Mouse (Mus musculus) cerebellum, adult (tissue): Measurements from ENCODE around the gene Snrpf.

Source experiments
- ATAC-seq: cut with Nextera tagmentation; 2 replicates; pipeline ENCODE4 v1.9.2; 2017; ENCODE audit warnings: mild to moderate bottlenecking, moderate library complexity, mixed read lengths; ENCODE audit not compliant: insufficient number of reproducible peaks, low FRiP score, low TSS enrichment

The Snrpf gene

DNA sequence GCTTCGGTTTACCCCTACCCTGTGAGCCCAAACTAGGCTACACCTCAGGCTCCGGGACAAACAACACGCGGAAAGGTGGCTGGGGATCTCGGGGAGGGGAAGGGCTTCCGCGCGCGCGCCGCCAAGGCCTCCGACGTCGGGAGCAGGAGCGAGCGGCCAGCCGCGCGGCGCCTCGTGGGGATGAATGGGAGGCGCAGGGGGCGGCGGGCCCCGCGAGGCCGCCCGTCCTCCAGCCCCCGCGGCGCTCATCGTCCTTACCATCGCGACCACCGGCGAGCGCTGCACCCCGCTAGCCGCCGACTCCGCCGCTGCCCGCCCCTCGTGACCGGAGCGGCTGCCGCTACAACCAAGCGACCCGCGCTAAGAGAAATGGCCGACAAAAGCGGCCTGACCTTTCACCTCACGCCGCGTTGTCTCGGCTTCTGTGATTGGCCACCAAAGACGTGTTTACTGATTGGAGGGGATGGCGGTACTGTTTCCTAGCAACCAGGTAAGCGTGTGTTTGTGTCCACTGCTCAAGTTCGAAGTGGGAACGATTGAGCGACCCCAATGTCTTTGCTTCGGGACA lies at the start of gene Snrpf:
Snrpf (minus strand) TSS at position 426 of the 568 bp plus-strand sequence.
- ATAC-seq, result peak; percentile 87

DNA sequence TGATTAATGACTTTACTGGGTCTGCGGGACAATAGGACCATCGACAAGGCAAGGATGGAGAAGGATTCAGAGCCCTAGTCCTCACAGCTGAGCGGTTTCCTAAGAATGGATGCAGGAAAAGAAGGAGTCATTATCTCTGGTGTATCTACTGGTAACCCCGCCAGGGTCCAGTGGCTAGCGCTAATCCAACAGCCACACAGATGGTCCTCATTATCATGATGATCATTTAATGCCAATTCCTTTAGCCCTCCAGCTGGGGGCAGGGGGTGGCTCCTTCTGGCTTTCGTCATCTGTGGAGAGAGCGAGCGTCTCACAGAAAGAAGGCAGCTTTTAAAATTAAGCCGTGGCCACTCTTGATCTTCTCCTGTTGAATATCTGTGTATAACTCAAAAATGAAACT lies 46.4 kb upstream of the Snrpf start:
- no peak for ATAC-seq

DNA sequence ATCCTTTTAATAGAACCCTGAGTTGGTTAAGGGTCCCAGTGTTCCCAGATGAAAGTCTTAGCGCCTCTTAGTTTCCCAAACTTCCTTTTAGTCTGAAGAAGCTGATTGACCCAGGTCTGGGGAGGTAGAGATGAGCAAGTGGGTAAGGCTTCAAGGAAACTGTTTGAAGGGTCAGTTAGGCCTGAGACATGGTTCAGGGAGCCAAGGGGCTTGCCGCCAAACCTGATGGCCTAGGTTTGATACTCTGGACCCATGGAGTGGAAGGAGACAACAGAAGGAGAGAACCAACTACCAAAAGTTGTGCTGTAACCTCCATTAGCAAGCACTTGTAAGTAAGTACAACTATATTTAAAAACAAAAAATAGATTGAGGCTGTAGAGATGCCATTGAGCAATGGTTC lies 44.5 kb upstream of the Snrpf start:
- no peak for ATAC-seq

DNA sequence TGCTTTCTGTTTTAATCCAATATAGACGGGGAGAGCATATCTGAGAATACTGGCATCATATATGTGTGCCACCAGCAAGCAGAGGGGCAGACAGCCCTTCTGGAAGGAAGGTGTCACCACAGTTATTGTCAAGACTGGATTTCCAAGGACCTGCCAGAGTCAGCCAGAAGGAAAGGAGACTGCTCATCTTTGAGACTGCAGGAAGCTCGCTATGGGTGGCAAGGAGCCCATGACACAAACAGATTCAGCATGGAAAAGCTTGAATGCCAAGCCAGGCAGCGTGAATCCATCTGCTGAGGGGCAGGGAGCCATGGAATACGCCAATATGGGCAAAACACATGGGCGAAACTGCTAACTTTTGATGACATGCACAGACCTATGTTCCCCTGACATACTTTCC lies 44.1 kb upstream of the Snrpf start:
- ATAC-seq, result peak; percentile 91

DNA sequence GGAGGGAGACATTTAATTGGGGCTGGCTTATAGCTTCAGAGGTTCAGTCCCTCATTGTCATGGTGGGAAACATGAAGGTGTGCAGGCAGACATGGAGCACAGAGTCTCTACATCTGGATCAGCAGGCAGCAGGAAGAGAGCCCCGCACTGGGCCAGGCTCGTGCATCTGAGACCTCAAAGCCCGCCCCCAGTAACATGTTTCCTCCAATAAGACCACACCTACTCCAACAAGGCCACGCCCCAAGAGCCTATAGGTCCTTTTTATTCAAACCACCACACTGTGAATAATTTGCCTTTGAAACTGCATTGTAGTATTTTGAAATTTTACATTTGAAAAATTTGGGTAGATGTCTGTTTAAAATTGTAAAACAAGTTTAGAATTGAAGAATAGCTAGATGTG lies 42.6 kb upstream of the Snrpf start:
- ATAC-seq, result no peak

DNA sequence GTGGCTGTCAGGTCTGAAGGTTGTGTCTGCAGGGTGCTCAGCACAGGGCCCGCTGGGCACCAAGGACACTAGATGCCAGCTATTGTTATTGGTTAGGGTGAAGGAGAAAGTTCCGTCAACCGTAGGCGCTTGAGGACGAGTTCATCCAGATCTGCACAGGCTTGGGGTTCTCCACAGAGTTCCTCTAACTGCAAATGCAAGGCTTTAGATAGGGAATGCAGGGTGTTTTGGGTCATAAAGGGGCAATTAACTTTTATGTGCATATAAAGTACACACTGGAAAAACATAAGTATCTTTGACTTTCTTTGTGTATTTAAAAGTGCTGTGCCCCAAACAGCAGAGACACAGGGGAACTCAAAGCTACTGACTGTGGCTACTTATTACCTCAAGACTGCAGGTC lies 40.8 kb upstream of the Snrpf start:
- ATAC-seq, result no peak

DNA sequence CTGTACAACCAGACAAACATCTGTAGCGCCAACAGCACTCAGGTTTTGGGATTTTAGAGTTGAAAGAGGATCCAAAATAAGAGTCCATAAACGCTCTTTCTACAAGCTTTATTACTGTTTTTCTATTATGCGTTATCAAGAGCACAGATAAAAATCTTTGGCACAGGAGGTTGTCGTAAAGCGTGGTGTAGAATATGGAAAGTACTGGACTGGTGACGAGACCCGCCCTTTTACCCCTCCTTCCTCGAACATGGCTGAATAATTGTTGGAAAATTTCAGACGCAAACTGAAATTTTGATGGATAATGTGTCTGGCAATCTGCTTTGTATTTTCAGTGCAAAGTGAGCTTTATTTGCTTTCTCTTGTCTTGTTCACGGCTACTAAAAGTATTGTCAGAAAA lies 34.6 kb upstream of the Snrpf start:
- ATAC-seq, result no peak

DNA sequence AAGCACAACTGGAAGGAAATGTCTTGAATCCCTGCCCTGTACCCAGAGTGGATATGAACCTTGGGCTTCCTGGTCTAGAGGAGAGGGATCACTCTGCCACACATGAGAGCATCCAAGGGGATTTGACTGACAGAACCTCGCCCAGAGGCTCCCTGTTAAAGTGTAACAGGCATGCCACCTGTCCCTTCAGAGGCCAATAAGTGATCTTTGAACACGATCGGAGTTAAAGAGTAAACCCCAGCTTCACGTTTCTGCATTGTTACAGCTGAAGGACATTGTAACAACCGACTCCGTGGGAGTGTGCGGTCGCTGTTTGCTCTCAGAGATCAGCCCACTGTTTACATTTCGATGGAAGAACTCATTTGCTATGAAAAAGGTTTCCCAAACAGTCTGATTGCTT lies 34.2 kb upstream of the Snrpf start:
- ATAC-seq, result no peak

DNA sequence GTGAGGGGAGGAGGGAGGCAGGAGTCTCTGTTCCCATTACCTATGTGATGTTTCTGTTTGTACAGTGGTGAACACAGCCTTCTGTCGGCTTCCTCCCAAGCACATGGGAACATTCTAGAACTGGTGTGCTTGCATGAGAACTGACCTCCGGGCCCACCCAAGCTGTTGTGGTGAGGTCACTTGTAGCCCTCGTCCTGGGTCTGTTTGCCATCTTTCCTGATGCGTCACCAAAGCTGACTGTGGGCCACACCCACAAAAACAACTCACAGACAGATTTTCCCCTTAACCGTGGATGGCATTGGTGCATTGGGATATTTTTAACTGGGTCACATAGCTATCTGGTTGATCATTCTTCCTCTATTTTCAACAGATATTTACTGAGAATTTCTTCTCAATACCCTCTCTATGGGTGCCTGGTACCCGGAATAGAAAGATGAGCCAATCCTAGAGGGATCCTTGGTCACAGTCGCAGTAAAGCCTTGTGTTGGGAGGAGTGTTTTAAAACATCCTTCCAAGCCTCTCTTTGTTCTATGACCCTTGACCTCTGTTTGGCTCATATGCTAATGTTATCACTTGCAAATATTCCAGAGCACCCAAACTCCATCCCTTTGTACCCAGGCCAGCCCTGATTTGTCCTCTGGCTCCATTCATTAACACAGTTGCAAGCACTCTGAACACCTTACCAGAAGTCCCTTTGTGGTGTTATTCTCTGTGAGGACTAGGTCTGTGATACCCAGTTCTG lies 31.1 kb upstream of the Snrpf start:
- no peak for ATAC-seq

DNA sequence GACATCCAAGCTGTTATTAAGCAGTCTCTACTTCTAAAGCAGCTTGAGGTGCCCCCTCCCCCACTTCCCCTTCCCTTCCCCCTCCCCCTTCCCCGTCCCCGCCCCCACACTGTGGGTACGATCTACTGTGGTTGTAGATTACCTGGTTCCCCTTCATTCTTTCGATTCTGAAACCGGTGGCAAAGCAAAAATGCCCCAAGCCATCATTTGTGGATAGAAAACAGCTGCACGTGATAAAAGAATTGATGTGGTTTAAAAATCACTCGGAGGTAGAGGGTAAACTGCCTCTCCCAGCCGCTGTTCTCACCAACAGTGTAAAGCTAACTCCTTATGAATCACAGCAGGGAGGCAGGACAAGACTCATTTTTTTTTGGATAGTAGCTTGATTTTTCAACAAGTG lies 25.3 kb upstream of the Snrpf start:
- ATAC-seq, result no peak

DNA sequence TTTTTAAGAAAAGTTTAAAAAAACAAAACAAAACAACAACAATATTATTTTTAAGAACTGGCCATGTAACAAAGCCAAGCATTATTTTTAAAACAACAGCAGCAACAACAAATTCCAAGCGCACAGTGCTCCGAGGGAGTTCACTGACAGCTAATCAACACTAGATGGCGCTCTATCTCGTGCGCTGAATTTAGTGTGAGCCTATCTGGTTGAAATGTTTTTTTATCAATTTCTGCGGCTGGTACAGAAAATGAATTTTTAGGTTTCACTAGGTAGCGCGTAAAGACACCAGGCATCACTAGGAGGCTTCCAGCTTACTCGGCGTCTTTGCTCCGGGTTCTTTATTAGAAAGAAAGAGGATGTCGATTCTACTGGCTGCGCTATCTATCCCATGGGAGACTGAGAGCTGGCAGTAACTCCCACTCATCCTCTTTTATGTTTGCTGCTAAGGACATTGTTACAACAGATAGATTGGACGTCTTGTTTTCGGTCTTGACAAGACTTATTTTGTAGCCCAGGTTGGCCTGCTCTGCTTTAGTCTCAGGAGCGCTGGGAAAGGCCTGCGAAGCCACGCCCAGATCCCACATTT lies 22.0 kb upstream of the Snrpf start:
- peak; percentile 49; the same call in 1 of the 2 replicates for ATAC-seq

DNA sequence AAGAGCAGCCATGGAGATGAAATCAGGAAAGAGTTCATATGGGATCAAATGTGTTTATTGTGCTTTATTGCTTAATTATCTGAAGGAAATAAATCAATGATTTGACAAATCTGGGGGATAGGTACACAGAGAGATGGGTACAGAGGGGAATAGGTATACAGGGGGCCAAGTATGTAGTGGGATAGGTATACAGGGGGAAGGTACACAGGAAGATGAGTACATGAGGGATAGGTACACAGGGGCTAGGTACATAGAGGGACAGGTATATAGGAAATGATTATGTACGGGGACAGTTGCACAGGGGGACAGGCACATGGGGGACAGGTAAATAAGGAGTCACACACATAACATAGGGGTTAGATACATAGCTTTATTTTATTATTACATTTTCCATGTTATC lies 21.4 kb upstream of the Snrpf start:
- ATAC-seq, result no peak; the same call in 1 of the 2 replicates

DNA sequence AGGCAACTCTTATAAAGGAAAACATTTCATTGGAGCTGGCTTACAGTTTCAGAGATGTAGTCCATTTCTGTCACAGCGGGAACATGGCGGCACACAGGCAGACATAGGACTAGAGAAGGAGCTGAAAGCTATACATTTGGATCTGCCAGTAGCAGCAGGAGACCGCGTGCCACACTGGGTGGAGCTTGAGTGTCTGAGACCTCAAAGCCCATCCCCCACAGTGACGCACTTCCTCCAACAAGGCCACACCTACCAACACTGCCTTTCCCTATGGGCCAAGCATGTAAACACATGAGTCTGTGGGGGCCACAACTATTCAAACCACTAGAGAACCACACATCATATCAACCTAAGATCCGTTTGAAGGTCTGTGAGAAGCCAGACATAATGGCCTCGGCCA lies 19.7 kb upstream of the Snrpf start:
- ATAC-seq, result no peak

DNA sequence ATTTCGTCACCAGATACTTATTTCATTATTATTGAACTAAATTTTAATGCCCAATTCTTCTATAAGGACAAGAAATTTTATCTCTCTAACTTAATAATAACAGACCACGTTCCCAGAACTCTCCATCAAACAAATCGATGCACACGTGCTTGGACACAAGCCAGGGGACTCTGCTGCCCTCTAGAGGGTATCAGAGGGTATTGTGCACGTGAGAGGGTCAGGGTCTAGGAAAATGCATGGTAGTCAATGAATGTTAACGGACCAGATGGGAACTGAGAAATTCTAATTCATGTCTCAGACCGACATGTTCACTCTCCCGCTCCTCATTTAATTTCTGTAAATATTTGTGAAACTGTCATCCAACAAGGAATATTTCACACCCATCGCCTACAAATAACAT lies 18.5 kb upstream of the Snrpf start:
- no peak for ATAC-seq

DNA sequence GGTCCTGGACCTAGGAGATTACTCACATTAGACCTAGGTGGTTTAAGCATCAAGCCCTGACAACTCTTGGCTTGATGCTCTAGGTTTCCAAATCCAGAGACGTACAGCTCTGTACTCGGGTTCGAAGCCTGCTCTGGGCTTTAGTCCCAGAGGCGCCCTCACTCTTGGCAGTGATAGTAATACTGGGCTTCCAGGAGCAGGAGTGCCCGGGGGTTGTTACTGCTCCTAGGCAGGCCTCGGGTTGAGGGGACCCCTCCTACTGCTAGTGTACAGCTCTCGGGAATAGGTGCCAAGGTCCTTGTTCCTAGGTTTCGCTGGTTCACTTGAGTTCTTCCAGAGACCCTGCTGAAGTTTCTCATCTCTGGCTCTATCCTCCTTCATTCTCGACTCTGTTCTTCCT lies 16.8 kb upstream of the Snrpf start:
- no peak for ATAC-seq

DNA sequence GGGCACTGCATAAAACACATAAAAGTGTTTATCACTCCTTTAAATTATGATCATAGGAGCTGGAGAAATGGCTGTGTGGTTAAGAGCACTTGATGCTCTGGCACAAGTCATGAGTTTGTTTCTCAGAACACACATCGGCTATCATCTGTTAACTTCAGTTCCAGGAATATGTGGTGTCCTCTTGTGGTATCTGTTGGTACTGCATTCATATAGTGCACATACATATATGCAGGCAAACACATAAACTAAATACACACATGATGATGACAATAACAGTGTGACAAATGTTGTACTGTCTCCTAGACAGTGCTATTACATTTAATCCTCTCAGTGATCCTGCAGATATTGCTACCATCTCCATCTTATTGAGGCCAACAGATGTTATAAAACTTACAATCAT lies 13.8 kb upstream of the Snrpf start:
- no peak for ATAC-seq

DNA sequence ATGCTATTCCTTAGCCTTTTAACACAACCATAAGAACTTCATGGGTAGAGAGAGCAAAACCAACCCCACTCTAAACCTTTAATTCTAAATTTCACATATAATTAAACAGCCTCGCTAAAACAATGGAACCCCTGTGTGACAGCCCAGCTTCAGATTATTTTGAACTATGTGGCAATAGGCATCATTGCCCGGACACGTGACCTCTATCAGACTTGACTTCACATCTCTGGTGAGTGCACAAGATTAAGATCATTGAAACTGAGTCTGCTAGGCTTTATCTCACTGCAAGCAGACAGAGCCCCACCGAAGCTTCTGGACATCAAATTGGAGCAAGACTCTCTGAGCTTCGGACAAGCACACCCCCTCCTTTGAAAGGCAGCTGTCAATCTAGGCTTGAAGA lies 12.8 kb upstream of the Snrpf start:
- no peak for ATAC-seq

DNA sequence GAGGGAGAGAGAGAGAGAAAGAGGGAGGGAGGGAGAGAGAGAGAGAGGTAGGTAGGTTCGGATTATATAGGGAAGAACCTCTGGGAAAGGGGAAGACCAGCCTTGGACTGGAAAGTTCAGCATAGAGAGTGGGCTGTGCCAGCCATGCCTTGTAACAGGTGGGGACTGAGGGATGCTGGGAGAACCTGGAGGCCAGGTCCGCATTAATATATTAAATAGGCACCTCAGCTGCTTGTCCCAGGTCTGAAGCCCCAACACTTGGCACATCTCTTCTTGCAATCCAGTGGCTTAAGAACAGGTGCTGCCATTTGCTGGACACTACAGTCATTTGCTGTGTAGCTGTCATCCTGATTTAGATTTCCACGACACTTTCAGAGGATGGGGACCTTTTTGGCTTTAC lies 7.1 kb upstream of the Snrpf start:
- ATAC-seq, result no peak

DNA sequence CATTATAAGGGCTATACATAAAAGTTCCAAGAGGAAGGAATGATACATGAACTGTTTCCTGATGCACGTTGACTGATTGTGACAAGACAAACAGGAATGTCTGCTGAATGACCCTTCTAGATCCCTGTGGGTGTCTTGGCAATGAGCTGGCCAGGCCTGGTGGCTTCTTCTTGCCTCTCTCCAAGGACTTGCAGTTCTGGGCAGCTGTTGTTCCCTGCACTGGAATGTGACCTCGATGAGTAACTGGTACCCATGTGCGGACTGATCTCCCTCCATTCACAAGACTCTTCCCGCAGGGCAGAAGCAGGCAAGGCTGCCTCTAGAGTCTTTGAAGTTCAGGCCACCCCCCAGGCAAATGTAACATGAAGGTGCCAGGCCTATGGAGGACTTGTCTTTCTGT lies 6.3 kb upstream of the Snrpf start:
- no peak for ATAC-seq

DNA sequence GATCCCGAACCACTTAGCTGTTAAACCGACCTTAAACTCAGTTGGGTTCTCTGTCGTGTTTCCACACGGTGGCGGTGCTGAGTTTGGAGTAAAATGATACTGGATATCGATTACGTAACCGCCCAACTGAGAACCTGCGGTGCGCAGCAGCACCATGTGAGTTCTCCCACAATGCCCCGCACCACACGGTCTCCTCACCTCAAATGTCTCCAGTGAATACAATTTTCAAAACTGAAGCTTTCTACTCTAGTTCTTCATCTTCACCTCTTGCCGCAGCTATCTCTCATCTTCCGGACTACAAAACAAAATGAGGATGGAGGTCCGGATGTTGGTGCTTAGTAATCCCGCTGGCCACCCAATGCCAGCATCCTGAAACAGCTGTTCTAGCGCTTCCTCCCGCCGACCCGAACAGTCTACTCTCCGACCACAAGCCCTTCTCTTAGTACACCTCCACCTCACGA lies 4.5 kb upstream of the Snrpf start:
- ATAC-seq, result peak; percentile 56; the same call in 1 of the 2 replicates

DNA sequence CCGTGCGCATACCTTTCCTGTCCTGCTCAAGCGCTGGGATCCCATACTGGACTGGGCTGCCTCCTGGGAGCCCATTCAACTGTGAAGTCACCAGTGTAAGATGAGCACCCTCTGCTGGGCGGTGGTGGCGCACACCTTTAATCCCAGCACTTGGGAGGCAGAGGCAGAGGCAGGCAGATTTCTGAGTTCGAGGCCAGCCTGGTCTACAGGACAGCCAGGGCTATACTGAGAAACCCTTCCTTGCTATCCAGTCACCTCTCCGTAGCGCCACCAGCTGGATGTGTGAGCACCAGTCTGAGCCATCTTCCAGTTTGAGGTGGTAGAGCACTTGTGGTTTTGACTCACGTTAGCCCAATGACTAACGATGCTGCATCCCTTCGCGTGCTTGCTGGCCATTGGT lies 3.0 kb upstream of the Snrpf start:
- ATAC-seq, result no peak

DNA sequence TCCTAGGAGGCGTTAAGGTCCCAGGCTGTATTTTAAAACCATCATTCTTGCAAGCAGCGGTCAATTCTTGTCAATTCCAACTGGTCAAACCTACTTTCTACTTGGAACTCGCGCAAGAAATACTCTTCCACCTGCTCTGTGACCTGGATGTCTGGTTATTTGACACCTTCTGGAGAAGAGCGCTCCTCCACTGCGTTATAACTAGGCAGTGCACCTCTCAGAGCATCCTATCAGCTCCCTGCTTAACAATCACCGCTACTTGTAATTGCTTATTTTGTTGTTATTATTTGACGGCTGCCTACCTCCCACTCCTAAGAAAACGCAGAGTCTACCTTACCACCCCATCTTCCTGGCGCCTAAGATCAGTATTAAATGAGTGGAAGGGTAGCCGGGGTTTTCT lies 710 bp downstream of the Snrpf start:
- ATAC-seq, result 0 out of 2 replicates have a peak, but pooled peaks have one; percentile 1
